Mouse (Mus musculus) right cerebral cortex, postnatal 10 days (tissue): ENCODE results near the gene Padi2.

Source experiments
- DNase-seq, 2 experiments: peaks; one replicate each; pipeline ENCODE4 v3.0.0; 2021; ENCODE audit warnings: low spot score in 2 of 2

Padi2 gene

DNA sequence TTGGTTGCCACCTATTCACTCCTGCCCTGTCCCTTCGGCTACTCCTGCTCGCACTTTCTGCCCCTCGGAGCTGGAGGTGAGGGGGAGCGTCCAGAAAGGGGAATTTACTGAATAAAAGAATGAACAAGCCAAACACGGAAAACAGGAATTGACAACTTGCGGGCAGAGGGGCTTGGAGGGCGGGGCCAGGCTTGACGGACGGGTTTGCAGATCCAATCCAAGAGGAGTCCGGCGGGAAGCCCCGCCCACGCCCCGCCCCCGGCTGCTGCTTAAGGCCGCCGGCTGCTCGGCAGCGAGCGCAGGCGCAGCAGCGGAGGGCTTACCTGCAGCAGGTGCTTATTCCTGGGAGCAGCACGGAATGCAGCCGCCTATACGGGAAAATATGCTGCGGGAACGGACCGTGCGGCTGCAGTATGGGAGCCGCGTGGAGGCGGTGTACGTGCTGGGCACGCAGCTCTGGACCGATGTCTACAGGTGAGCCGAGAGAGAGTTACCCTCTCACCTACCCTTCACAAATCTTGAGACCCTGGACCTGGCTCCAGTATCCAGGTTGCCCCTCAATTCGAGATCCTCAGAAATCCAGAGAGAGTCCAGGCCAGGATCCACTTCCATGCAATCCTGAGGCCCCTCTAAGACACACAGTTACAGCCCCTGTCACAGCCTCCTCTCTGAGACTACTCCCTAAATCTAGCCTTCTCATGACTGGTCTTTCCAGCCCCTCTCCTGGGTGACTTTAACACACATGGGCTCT lies at the start of gene Padi2:
Padi2 (plus strand) TSS at position 269 of the 751 bp plus-strand sequence.
- DNase-seq, result peak; percentile 80 to 83

- DNase-seq, result no peak
These were observed 49.1 kb upstream of the Padi2 start for GRCm38 (mm10) chr4:140857041-140857440.

DNA sequence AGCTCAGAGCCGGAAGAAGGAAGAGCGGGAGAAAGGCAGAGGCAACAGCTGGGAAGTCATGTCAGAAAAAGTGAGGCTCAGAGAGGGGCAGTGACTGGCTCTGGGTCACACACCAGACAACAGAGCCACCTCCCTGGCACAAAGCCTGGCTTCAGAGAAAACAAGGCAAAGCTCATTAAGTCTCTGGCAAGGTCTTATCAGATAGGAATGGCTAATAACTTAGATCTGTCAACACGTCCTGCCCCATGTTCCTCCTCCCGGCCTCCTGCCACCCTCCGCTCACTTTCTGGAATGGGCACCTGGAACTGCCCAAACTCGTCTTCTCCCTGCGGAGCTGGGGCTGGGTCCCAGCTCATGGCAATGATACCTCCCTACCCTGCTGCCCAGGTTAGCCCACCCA lies 48.3 kb upstream of the Padi2 start:
- DNase-seq, result no peak

DNA sequence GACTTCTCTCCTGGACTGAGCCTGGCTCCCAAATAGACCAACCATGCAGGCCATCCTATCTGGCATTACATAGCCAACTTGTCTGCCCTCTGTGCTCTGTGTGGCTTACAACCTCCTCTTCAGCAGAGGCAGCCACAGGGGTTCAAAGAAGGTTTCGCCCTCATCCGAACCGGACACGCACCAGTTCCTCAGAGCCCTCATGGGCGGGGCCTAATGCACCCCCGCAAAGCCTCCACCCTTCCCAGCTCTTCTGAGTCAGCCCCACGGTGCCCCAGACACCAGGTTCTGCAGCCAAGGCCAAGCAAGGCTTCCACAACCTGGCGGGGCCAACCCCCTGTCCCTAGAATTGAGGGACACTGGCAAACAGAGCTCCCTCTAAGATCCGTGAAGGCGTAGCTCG lies 46.9 kb upstream of the Padi2 start:
- DNase-seq, result no peak

- no peak for DNase-seq
These were observed 45.9 kb upstream of the Padi2 start for GRCm38 (mm10) chr4:140860125-140860766.

GRCm38 (mm10) chr4:140860767-140861147 lies 45.4 kb upstream of the Padi2 start:
- DNase-seq, result no peak

- DNase-seq, result no peak
These were observed 44.0 kb upstream of the Padi2 start for GRCm38 (mm10) chr4:140862036-140862650.

DNA sequence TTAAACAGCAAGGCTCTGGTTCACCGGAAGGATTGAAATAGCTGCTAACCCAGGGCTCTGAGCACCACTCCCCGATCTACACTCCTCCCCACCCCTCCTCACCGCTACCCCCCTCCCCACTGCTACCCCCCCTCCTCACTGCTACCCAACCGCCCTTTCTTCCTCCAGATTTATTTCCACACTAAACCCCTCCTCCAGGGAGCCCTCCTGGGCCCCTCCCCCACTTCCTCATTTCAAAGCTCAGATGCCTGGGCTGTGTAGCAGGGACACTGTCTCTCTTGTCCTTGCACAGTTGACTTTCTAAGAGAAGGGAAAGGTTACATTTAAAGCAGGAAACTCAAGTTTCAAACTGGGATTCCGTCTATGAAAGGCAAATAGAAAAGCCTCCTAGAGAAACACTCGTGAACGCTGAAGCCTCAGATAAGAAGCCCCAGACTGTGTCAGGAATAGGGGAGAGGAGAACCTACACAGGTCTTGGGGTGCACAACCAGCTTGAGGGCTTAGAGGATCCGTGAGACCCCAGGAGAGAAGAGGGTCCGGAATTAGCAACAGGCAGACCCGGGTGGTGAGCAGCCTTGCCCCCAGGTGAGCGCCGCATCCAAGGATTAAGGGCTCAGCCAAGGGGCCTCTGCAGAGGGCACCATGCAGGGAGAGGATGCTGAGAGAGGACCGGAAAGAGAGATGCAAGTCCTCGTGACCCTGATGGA lies 37.5 kb upstream of the Padi2 start:
- DNase-seq, result no peak

DNA sequence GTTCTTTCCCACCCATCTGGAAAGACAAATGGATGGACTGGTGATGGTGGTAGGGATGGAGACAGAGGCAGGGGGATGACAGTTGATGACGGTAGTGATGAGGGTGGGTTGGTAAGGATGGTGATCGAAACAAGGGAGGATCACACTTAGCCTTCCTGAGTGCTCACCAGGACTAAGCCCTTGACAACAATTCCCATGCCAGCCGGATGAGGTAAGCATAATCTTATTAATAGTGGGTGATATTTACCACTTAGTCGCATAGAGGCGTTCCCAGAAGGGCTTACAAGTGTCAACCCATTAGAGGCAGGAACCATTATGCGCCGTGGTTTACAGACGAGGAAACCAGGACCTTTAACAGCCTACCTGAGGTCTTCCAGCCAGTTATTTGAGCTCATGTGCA lies 36.2 kb upstream of the Padi2 start:
- DNase-seq, result no peak

DNA sequence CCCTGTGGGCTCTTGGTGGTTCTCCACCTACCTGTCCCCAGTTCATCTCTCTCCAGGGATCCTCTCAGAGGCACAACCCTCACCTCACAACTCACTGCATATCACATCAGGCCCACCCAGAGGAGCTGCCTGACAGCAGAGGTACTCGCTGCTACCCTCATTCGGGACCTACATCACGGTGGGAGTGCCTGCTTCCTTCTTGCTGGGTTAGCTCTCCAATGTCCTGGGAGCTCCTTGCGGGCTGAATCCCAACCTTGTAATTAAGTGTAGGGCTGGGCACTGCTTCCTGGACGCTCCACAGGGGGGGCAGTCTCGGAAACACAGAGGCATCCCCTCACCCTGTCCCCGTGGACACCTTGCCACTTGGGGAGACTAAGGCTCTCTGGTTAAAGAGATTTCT lies 35.3 kb upstream of the Padi2 start:
- no peak for DNase-seq

DNA sequence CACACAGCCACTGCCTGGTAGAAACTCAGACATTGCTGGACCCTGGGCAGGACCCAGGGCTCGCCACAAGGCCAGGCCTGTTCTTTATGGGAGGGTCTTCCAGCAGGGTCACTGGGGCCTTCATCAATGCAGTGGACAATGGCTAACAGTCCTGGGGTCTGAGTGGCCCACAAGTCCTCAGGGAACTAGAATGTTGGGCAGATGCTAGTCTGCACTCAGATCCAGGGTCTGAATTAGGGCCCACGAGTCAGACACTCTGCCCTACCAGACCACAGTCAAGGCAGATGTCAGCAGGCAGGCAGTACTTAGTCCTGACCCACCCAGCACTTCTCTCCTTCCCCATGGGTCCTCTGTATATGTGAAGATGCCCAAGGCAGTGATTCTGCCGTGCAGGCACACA lies 34.8 kb upstream of the Padi2 start:
- peak in 1 of 2 experiments; percentile 7 for DNase-seq

DNA sequence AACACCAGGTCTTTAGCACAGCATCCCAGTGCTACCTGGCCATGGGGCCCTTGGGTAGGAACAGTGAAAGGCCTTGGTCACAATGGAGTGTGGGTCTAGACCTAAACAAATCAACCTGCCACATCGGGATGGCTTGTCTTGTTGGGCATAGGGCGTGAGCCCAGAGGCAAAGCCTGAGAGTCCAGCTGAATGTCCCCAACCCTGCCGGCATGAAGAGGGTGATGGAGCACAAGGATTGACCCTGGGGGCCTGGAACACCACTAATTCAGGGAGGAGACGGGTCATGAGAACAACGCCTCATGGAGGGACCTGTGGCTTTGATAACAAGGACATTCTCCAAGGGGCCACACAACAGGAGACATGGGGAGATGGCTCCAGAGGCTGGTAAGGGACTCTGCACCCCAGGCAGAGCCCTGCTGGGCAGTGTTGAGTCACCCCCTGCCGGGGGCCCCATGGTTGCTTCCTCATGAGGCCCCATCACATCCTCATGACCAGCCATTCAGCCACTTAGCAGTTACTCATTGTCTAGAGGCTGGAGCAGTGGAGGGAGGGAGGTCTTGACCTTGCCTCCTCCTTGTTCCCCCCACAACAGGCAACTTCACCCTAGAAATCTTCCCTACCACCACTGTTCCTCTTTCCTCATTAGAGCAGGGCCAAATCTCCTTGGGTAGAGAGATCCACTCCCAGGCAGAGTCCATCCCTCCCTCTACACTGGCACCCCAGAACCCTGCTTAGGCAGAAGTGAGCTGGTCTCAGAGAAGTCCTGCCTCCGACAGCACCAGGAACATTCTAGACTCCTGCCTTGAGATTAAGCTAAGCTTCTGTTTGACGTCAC lies 34.1 kb upstream of the Padi2 start:
- peak in 1 of 2 experiments; percentile 19 for DNase-seq

- DNase-seq, result no peak
These were observed 33.5 kb upstream of the Padi2 start for GRCm38 (mm10) chr4:140872686-140872992.

DNA sequence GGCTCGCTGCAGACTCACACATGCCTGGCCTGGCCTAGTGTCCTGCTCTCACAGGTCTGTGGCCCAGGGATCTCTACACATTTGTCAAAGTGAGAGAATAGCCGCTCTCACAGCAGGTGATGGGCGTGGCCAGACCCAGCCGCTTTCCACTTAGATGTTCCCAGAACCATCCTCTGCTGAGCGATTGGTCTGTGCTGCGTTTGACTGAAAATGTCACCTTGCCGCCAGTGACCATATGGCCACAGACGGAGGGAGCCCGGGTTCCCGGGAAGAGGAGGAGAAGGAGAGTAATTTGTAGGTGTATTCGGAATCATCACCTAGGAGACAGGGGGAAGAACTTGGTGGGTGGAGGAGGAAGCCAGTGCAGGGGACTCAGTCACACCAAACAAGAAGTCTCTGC lies 33.1 kb upstream of the Padi2 start:
- no peak for DNase-seq

DNA sequence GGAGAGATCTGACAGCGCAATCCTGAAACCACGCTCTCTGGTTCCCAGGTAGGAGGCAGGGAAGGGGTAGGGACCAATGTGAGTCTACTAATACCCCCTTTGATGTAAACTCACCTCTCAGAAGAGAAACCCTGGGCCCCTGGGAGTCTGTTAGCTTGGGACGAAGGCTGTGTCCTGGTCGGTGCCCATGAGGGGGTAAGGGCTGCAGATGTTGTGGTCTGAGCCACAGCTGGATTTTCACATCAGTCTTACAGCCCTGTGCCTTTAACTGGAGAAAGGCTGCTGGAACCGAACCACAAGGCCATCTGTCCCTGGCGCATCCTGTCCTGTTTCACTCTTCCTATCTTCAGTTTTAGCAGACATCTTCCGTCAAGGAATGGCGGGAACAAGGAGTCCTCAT lies 30.0 kb upstream of the Padi2 start:
- no peak for DNase-seq

DNA sequence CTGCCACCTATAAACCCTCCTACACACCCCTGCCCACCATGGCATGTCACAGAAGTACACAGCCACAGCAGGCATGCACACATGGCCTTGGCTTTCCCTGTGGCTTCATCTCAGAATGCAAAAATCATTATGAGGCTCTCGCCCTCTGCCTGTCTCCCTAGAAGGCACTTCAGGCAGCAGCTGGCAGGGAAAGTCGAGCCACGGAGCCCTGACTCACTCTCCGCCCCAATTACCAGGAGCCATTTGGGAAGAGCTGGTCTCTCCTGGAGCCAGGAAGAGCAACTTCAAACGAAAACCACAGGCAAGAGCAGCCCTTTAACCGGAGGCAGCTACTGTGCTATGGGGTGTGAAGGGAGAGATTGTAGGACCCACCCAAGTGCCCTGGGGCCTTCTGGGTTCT lies 29.5 kb upstream of the Padi2 start:
- no peak for DNase-seq

DNA sequence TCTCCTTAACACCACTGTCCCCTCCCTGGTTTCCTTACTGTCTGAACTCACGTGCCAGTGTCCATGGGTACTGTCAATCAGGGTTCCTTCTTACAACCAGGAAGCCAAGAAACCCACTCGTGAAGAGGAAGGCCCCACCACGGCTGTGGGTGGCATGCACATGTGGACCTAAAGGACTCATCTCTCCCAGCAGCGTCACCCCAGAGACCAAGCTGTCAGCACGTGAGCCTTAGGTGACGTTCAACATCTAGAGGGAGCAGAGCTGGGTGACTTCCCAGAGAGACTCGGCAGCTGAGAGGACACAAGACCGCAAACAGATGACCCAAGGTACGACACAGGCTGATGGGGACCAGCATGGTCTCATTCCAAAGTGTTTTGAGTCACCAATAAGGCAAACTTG lies 28.7 kb upstream of the Padi2 start:
- no peak for DNase-seq

GRCm38 (mm10) chr4:140878655-140879054 lies 27.5 kb upstream of the Padi2 start:
- no peak for DNase-seq

GRCm38 (mm10) chr4:140879116-140879515 lies 27.0 kb upstream of the Padi2 start:
- no peak for DNase-seq

GRCm38 (mm10) chr4:140879739-140880138 lies 26.4 kb upstream of the Padi2 start:
- peak; percentile 83 to 84 for DNase-seq

DNA sequence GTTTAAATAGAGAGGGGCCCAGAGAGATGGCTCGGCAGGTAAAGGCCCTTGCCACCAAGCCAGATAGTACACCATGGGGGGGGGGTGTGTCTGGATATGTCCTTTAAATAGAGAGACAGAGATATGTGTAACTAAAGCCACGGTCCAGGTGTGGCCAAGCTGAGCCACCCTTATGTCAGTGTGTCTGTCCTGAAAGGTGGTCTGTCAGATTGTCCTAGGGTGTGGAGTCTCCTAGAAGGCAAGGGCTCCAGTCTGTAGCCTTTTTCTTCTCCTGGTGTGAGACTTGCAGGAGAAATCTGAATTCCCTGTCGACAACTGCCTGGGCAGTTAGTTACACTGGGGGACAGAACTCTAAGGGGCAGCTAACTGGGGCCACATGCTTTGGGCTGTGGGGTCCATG lies 25.9 kb upstream of the Padi2 start:
- no peak for DNase-seq
